Mouse (Mus musculus) midbrain, embryonic 10.5 days (tissue): ENCODE measurements around the gene Zfp598. TPM values are rescaled to one million over a fixed set of nuclear protein-coding genes. Genes with fewer than 3 reads are reported as not detected.
"Not testable (repeated sequence)": the region's sequence is repeated elsewhere in the genome, so short reads cannot be mapped to it uniquely, and the experiment has no call there.

ENCODE experiments used
- DNase-seq: peaks from one replicate; pipeline ENCODE4 v3.0.0-alpha.2; 2017; ENCODE audit warnings: low spot score
- H3K27ac ChIP-seq: fragments of 300-500 bp; sonication (generic); replicated peaks from 2 replicates; pipeline ENCODE4 v1.5.1; 2016; ENCODE audit warnings: mild to moderate bottlenecking
- H3K27me3 ChIP-seq: fragments of 300-500 bp; sonication (generic); 2 replicates; pipeline ENCODE4 v1.6.1; 2016; ENCODE audit warnings: low read depth, mild to moderate bottlenecking; ENCODE audit not compliant: poor library complexity, severe bottlenecking
- H3K36me3 ChIP-seq: fragments of 300-500 bp; sonication (generic); 2 replicates; pipeline ENCODE4 v1.6.1; 2016; ENCODE audit warnings: mild to moderate bottlenecking, moderate library complexity
- H3K4me1 ChIP-seq: fragments of 300-500 bp; sonication (generic); 2 replicates; pipeline ENCODE4 v1.6.1; 2016
- H3K4me3 ChIP-seq: fragments of 300-500 bp; sonication (generic); 2 replicates; pipeline ENCODE4 v1.5.1; 2016; ENCODE audit warnings: mild to moderate bottlenecking, moderate library complexity
- H3K9me3 ChIP-seq: fragments of 300-500 bp; sonication (generic); replicated peaks from 2 replicates; pipeline ENCODE4 v1.6.1; 2016; ENCODE audit warnings: mild to moderate bottlenecking
- WGBS: fragments of 180-500 bp; shearing (Covaris S2); methylation state at CpG from one replicate; pipeline ENCODE4 v1.1.7; 2016; 5-methylcytosine and 5-hydroxymethylcytosine counted together
- polyA plus RNA-seq: library from polyadenylated mRNA; unstranded; fragments of >200 nt; fragmentation: Nextera tagmentation; extraction: Ambion mirVana; gene quantifications from 2 replicates; pipeline ENCODE4 v1.2.1, GENCODE M21; 2016

Gene Zfp598
- polyA plus RNA-seq, 1 experiment from 2014 or later = 21.7 TPM

DNA sequence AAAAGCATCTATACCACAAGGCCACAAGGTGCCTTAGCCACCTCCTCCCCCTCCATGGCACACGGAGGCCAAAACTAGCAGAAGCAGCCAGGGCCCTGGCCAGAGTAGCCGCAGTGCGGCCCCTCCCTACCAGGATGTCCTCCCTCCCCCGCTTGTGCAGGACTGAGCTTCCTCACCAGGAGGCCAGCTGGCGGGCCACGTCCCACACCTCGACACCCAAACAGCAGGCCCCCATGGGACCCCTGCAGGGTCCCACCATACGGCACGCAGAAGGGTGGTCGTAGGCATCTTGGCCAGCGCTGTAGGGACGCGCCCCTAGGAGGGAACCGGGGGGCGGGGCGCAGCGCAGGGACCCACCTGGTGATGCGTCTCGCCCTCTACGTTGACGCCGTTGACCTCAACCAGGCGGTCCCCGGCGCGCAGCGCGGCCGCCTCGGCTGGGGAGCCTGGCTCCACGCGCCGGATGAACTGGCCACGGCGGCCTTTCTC is 19.9 kb upstream of the Zfp598 start:
- peak overlapping the region; percentile 77 for H3K4me3 ChIP-seq
- H3K9me3 ChIP-seq = no peaks in the 10 kb centered on the region
- DNase-seq = no peak
- WGBS = 1% methylated on average over 35 of the region's 35 CpGs
- H3K4me1 ChIP-seq = peaks cover 29% of the 10 kb centered on the region
- H3K27me3 ChIP-seq = peaks cover 61% of the 10 kb centered on the region
- no peaks in the 10 kb centered on the region for H3K36me3 ChIP-seq
- peak overlapping the region; percentile 82 for H3K27ac ChIP-seq

DNA sequence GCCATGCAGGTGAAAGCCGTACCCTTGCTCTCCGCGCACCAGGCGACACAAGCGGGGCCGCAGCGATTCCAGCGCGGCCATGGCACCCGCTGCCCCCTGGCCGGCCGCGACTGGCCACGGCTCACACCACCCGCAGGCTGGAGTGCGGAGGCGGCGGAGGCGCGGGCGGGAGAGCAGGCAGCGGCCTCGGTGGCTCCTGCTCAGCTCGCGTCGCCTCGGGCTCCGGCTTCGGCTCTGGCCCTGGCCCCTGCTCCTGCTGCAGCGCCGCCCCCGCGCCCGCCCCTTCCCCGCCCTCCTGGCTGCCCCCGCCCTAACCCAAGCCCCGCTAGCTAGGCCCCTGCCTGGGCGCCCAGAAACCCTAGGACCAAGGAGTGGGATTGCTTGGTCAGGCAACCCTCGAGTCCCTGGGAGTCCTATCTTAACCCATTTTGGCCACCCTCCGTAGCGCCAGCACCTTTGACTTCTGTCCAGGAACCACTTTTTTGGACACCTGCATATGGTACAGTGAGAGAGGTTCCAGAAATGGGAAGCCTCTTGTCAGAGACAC is 19.3 kb upstream of the Zfp598 start, which contains the start of gene Slc9a3r2:
Gene Slc9a3r2, minus strand, starts transcription at position 258 of the 547 bp plus-strand sequence.
- under 1% methylated on average over 34 of the region's 41 CpGs for WGBS
- Histone ChIP-seq H3K4me3 (peak within 1 kb of the TSS; percentile 77), H3K36me3 (no peaks in the 10 kb centered on the region), H3K9me3 (no peaks in the 10 kb centered on the region), H3K4me1 (peaks cover 24% of the 10 kb centered on the region), H3K27me3 (peaks cover 66% of the 10 kb centered on the region), H3K27ac (peak within 1 kb of the TSS; percentile 82)
- DNase-seq = peak; percentile 71

DNA sequence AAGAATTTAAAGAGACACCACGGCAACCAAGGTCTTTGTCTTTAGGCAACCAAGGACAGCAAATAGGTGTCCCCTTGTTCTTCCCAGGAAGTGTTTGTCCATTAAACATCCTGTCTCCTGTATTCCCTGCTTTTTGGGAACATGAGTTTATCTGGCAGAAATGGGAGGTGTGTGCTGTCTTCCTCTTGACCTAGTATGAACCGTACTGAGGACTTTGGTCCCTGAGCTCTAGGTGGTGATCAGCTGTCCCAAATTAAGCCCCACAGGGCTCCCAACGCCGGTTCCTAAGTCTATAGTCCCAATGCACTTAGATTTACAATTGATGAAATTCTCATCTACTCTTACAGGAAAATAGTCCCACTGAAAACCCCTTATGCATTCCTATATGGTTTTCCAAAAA is 18.7 kb upstream of the Zfp598 start:
- Histone ChIP-seq H3K36me3 (no peaks in the 10 kb centered on the region), H3K4me1 (peaks cover 22% of the 10 kb centered on the region), H3K4me3 (peak overlapping the region; percentile 77; the same call in 1 of the 2 replicates), H3K9me3 (no peaks in the 10 kb centered on the region), H3K27ac (no peak overlapping the region), H3K27me3 (peaks cover 72% of the 10 kb centered on the region)
- DNase-seq = no peak
- 72% methylated on average over 4 of the region's 4 CpGs for WGBS

GRCm38 (mm10) chr17:24651835-24652234 is 17.7 kb upstream of the Zfp598 start:
- H3K27ac ChIP-seq = no peak overlapping the region
- no peaks in the 10 kb centered on the region for H3K36me3 ChIP-seq
- H3K27me3 ChIP-seq = peaks cover 83% of the 10 kb centered on the region
- no peak for DNase-seq
- H3K4me3 ChIP-seq = no peak overlapping the region
- H3K4me1 ChIP-seq = peaks cover 22% of the 10 kb centered on the region
- H3K9me3 ChIP-seq = no peaks in the 10 kb centered on the region
- 80% methylated on average over 3 of the region's 3 CpGs for WGBS

- 6% methylated on average over 19 of the region's 19 CpGs for WGBS
- no peaks in the 10 kb centered on the region for H3K36me3 ChIP-seq
- H3K27ac ChIP-seq = 0 out of 2 replicates have a peak overlapping the region, but pooled peaks have one; percentile 28
- H3K4me1 ChIP-seq = peaks cover 36% of the 10 kb centered on the region
- H3K27me3 ChIP-seq = peaks cover 88% of the 10 kb centered on the region
- no peaks in the 10 kb centered on the region for H3K9me3 ChIP-seq
- H3K4me3 ChIP-seq = peak overlapping the region; percentile 42
- DNase-seq = peak; percentile 88
Observed at GRCm38 (mm10) chr17:24653967-24654710, 15.3 kb upstream of the Zfp598 start.

DNA sequence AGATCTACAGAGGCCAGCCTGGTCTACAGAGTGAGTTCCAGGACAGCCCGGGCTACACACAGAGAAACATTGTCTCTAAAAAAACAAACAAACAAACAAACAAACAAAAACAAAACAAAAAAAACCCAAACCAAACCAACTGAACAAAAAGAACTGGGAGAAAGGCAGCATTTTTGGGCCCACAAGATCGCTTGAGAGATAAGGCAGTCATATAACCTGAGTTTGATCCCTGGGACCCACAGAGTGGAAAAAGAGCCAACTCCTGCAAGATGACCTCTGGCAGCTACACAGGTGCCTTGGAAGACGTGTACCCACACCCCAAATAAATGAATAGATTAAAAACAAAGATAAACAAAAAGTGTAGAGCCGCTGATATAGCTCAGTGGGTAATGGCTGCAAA is 14.5 kb upstream of the Zfp598 start:
- no peak overlapping the region for H3K27ac ChIP-seq
- whole genome bisulfite sequencing = 79% methylated on average over 4 of the region's 4 CpGs
- H3K27me3 ChIP-seq = peaks cover 88% of the 10 kb centered on the region
- H3K4me3 ChIP-seq = no peak overlapping the region
- no peaks in the 10 kb centered on the region for H3K9me3 ChIP-seq
- no peaks in the 10 kb centered on the region for H3K36me3 ChIP-seq
- no peak for DNase-seq
- peaks cover 28% of the 10 kb centered on the region for H3K4me1 ChIP-seq

DNA sequence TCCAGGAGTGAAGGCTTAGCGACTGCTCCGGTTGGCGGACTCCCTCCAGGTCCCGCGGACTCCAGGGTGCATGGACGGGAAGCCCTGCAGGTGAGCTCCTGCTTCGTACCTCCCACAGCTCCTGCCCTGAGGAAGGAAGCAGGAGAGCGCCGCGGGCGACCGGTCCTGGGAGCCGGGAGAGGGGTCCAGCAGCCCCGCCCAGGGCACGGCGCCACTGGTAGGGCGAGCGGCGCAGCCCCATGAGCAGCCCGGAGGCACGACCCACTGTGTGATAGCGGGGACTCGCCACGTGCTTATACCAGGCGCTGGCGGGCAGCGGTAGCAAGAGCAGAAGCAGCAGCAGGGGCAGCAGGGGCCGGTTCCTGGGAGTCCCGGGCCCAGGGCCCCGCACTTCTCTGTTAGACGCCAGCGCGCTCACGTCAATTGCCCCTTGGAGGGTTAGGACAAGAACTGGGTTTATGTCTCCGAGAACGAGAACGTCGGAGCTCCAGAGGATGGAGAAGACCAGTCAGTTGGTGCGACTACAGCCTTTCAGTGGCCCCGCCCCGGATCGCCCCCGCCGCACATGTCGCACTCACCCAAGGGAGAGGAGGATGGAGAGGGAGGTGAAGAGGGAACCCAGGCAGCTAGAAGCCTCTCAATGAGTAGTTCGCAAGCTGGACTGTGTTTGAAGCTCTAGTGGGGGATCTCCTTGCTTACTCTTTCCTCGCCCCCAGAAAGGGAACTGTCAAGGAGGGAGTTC is 11.3 kb upstream of the Zfp598 start, which contains the start of gene Npw:
Gene Npw, minus strand, starts transcription at position 441 of the 742 bp plus-strand sequence.
- Histone ChIP-seq H3K4me3 (peak within 1 kb of the TSS; percentile 58), H3K27ac (peak within 1 kb of the TSS; percentile 10; the same call in 1 of the 2 replicates), H3K9me3 (no peaks in the 10 kb centered on the region), H3K27me3 (peaks cover 70% of the 10 kb centered on the region), H3K36me3 (no peaks in the 10 kb centered on the region), H3K4me1 (peaks cover 22% of the 10 kb centered on the region)
- DNase-seq = peak; percentile 33
- WGBS = 2% methylated on average over 47 of the region's 47 CpGs

GRCm38 (mm10) chr17:24667011-24667410 is 2.5 kb upstream of the Zfp598 start:
- 77% methylated on average over 7 of the region's 7 CpGs for WGBS
- H3K4me1 ChIP-seq = peaks cover 30% of the 10 kb centered on the region
- not testable (repeated sequence) for H3K9me3 ChIP-seq, H3K27ac ChIP-seq, DNase-seq, H3K36me3 ChIP-seq, H3K27me3 ChIP-seq, H3K4me3 ChIP-seq

- H3K4me1 ChIP-seq = peaks cover 34% of the 10 kb centered on the region
- no peaks in the 10 kb centered on the region for H3K36me3 ChIP-seq
- no peaks in the 10 kb centered on the region for H3K27me3 ChIP-seq
- no peak overlapping the region for H3K27ac ChIP-seq
- 33% methylated on average over 6 of the region's 6 CpGs for WGBS
- no peaks in the 10 kb centered on the region for H3K9me3 ChIP-seq
- DNase-seq = no peak
- no peak overlapping the region for H3K4me3 ChIP-seq
Observed at GRCm38 (mm10) chr17:24667416-24667815, 2.1 kb upstream of the Zfp598 start.

- not testable (repeated sequence) for DNase-seq, H3K27me3 ChIP-seq, H3K36me3 ChIP-seq, H3K9me3 ChIP-seq
- Histone ChIP-seq H3K27ac (peak overlapping the region; percentile 96), H3K4me3 (peak overlapping the region; percentile 95), H3K4me1 (peaks cover 34% of the 10 kb centered on the region)
- 12% methylated on average over 15 of the region's 15 CpGs for WGBS
Observed at GRCm38 (mm10) chr17:24669214-24669544, 308 bp upstream of the Zfp598 start.

- Histone ChIP-seq H3K9me3 (no peaks in the 10 kb centered on the region), H3K36me3 (no peaks in the 10 kb centered on the region), H3K4me3 (peak overlapping the region; percentile 95), H3K4me1 (peaks cover 34% of the 10 kb centered on the region), H3K27me3 (no peaks in the 10 kb centered on the region), H3K27ac (peak overlapping the region; percentile 96)
- WGBS = 18% methylated on average over 8 of the region's 8 CpGs
- no peak for DNase-seq
Observed at GRCm38 (mm10) chr17:24670246-24670844, 858 bp downstream of the Zfp598 start.

GRCm38 (mm10) chr17:24671346-24671745 is 1.9 kb downstream of the Zfp598 start:
- 82% methylated on average over 5 of the region's 5 CpGs for WGBS
- peaks cover 3% of the 10 kb centered on the region; the same call in 1 of the 2 replicates for H3K36me3 ChIP-seq
- H3K27ac ChIP-seq = no peak overlapping the region
- H3K4me1 ChIP-seq = peaks cover 34% of the 10 kb centered on the region
- no peaks in the 10 kb centered on the region for H3K27me3 ChIP-seq
- no peak for DNase-seq
- H3K4me3 ChIP-seq = peak overlapping the region; percentile 95; the same call in 1 of the 2 replicates
- no peaks in the 10 kb centered on the region for H3K9me3 ChIP-seq
